Mouse (Mus musculus) cortical plate, adult 2 months (tissue): ENCODE measurements around the gene Btg3. TPM values are rescaled to one million over a fixed set of nuclear protein-coding genes. Genes with fewer than 3 reads are reported as not detected.

Source experiments
- H3K27ac ChIP-seq: fragments of 200-500 bp; 2 replicates; pipeline ENCODE4 v1.5.1; 2012; ENCODE audit warnings: low read length, control low read depth, inconsistent platforms; ENCODE audit not compliant: insufficient read depth
- H3K4me1 ChIP-seq: fragments of 200-500 bp; 2 replicates; pipeline ENCODE4 v1.6.1; 2011; ENCODE audit warnings: low read length; ENCODE audit not compliant: control insufficient read depth, insufficient read depth
- H3K4me3 ChIP-seq: fragments of 200-500 bp; 2 replicates; pipeline ENCODE4 v1.5.1; 2011; ENCODE audit warnings: mild to moderate bottlenecking, low read length, control low read depth; ENCODE audit not compliant: insufficient read depth
- CTCF ChIP-seq: fragments of 200-500 bp; IDR thresholded peaks from 2 replicates; pipeline ENCODE4 v1.5.1; 2011; ENCODE audit warnings: mild to moderate bottlenecking, control low read depth, low read length; ENCODE audit not compliant: insufficient read depth; ENCODE audit errors: extremely low read depth
- POLR2A ChIP-seq: fragments of 200-500 bp; IDR thresholded peaks from 2 replicates; pipeline ENCODE4 v1.6.1; 2011; ENCODE audit warnings: mild to moderate bottlenecking, low read length, control low read depth; ENCODE audit not compliant: insufficient read depth; ENCODE audit errors: extremely low read depth
- polyA plus RNA-seq: library from polyadenylated mRNA; depleted of rRNA; stranded (reverse); fragments of >200 nt; gene quantifications from 2 replicates; pipeline ENCODE4 v1.2.3, GENCODE M21; 2012; rRNA removed

Gene Btg3
- 11.1 and 12.8 TPM in 2 replicates for polyA plus RNA-seq

GRCm38 (mm10) chr16:78376745-78377570 lies at the start of gene Btg3:
TSS of gene Btg3 (minus strand) at chr16:78377192.
- no peak for TF ChIP-seq CTCF
- TF ChIP-seq POLR2A = no peak
- Histone ChIP-seq H3K4me3 (peak within 1 kb of the TSS; percentile 60), H3K4me1 (no peaks in the 10 kb centered on the region), H3K27ac (peak within 1 kb of the TSS; percentile 79)

- no peak for TF ChIP-seq POLR2A
- TF ChIP-seq CTCF = no peak
- Histone ChIP-seq H3K4me3 (no peak overlapping the region), H3K4me1 (no peaks in the 10 kb centered on the region), H3K27ac (no peak overlapping the region)
These were observed 40.7 kb upstream of the Btg3 start for GRCm38 (mm10) chr16:78417733-78418132.

GRCm38 (mm10) chr16:78416500-78416899 lies 39.5 kb upstream of the Btg3 start:
- Histone ChIP-seq H3K4me1 (no peaks in the 10 kb centered on the region), H3K4me3 (no peak overlapping the region), H3K27ac (no peak overlapping the region)
- no peak for TF ChIP-seq POLR2A
- TF ChIP-seq CTCF = no peak

GRCm38 (mm10) chr16:78409991-78410390 lies 33.0 kb upstream of the Btg3 start:
- Histone ChIP-seq H3K27ac (no peak overlapping the region), H3K4me3 (no peak overlapping the region), H3K4me1 (no peaks in the 10 kb centered on the region)
- TF ChIP-seq CTCF (no peak), POLR2A (no peak)

- no peak for TF ChIP-seq CTCF
- no peak for TF ChIP-seq POLR2A
- H3K4me3 ChIP-seq = no peak overlapping the region
- H3K4me1 ChIP-seq = no peaks in the 10 kb centered on the region
- no peak overlapping the region for H3K27ac ChIP-seq
These were observed 30.9 kb upstream of the Btg3 start for GRCm38 (mm10) chr16:78407855-78408254.

GRCm38 (mm10) chr16:78406657-78407056 lies 29.7 kb upstream of the Btg3 start:
- no peaks in the 10 kb centered on the region for H3K4me1 ChIP-seq
- H3K4me3 ChIP-seq = no peak overlapping the region

GRCm38 (mm10) chr16:78402316-78402715 lies 25.3 kb upstream of the Btg3 start:
- Histone ChIP-seq H3K4me3 (no peak overlapping the region), H3K27ac (no peak overlapping the region), H3K4me1 (no peaks in the 10 kb centered on the region)
- no peak for TF ChIP-seq CTCF
- no peak for TF ChIP-seq POLR2A

More at GRCm38 (mm10) chr16:78406657-78407056, 29.7 kb upstream of the Btg3 start:
- H3K27ac ChIP-seq = no peak overlapping the region
- no peak for TF ChIP-seq POLR2A
- no peak for TF ChIP-seq CTCF

- no peaks in the 10 kb centered on the region for H3K4me1 ChIP-seq
- no peak overlapping the region for H3K4me3 ChIP-seq
- TF ChIP-seq POLR2A = no peak
- no peak overlapping the region for H3K27ac ChIP-seq
These were observed 22.4 kb upstream of the Btg3 start for GRCm38 (mm10) chr16:78399423-78399822.

GRCm38 (mm10) chr16:78398734-78399133 lies 21.7 kb upstream of the Btg3 start:
- no peak overlapping the region for H3K27ac ChIP-seq

GRCm38 (mm10) chr16:78391354-78391753 lies 14.4 kb upstream of the Btg3 start:
- no peaks in the 10 kb centered on the region for H3K4me1 ChIP-seq
- H3K27ac ChIP-seq = no peak overlapping the region
- H3K4me3 ChIP-seq = no peak overlapping the region
- no peak for TF ChIP-seq POLR2A
- no peak for TF ChIP-seq CTCF

More at GRCm38 (mm10) chr16:78398734-78399133, 21.7 kb upstream of the Btg3 start:
- Histone ChIP-seq H3K4me3 (no peak overlapping the region), H3K4me1 (no peaks in the 10 kb centered on the region)
- TF ChIP-seq CTCF (no peak), POLR2A (no peak)

- Histone ChIP-seq H3K27ac (no peak overlapping the region), H3K4me1 (no peaks in the 10 kb centered on the region), H3K4me3 (no peak overlapping the region)
- TF ChIP-seq POLR2A (no peak), CTCF (no peak)
These were observed 13.0 kb upstream of the Btg3 start for GRCm38 (mm10) chr16:78389986-78390385.
